Mouse (Mus musculus): ENCODE data around the gene Phkg2. TPM values are rescaled to one million over a fixed set of nuclear protein-coding genes. Genes with fewer than 3 reads are reported as not detected.

The Phkg2 gene
- total and polyA plus RNA-seq, 3 experiments, result 42.3 to 87.3 (median 50.8) TPM

GRCm38 (mm10) chr7:127628646-127629045 lies 55.5 kb downstream of the Phkg2 start:
- no peak for TF ChIP-seq POLR2AphosphoS5 (IDR thresholded peaks at IDR 0.05; ENCODE audit: insufficient replicate concordance, low read depth, low read length)
- no peak for TF ChIP-seq TAL1 (conservative IDR thresholded peaks at IDR 0.05; ENCODE audit: low read depth, low read length)
- no peak for TF ChIP-seq GATA2 (IDR thresholded peaks at IDR 0.05; ENCODE audit: borderline replicate concordance, low read depth, low read length)
- no peak for TF ChIP-seq GATA1 (IDR thresholded peaks at IDR 0.05; ENCODE audit: borderline replicate concordance, low read length)
- TF ChIP-seq CTCF (IDR thresholded peaks at IDR 0.05; ENCODE audit: low read depth, low read length), result no peak
- DNase-seq (ENCODE audit: low spot score) (no peak), ATAC-seq (ENCODE audit: extremely low read depth, insufficient number of reproducible peaks, low FRiP score, poor library complexity, severe bottlenecking) (no peak)
- Histone ChIP-seq H3K4me3 (ENCODE audit: low read depth, low read length) (no peak overlapping the region), H3K9me3 (replicated peaks) (no peaks in the 10 kb centered on the region), H3K27me3 (ENCODE audit: insufficient read depth, low read length) (no peaks in the 10 kb centered on the region), H3K36me3 (replicated peaks) (no peaks in the 10 kb centered on the region), H3K4me1 (ENCODE audit: insufficient read depth, low read depth, low read length) (peaks cover 14% of the 10 kb centered on the region)

GRCm38 (mm10) chr7:127631416-127631815 lies 58.3 kb downstream of the Phkg2 start:
- no peak for ATAC-seq (ENCODE audit: extremely low read depth, insufficient number of reproducible peaks, low FRiP score, poor library complexity, severe bottlenecking)
- Histone ChIP-seq H3K9me3 (replicated peaks) (no peaks in the 10 kb centered on the region), H3K4me1 (ENCODE audit: insufficient read depth, low read depth, low read length) (peaks cover 8% of the 10 kb centered on the region), H3K27me3 (ENCODE audit: insufficient read depth, low read length) (no peaks in the 10 kb centered on the region), H3K36me3 (replicated peaks) (no peaks in the 10 kb centered on the region), H3K4me3 (ENCODE audit: low read depth, low read length) (no peak overlapping the region)
- TF ChIP-seq POLR2AphosphoS5 (IDR thresholded peaks at IDR 0.05; ENCODE audit: insufficient replicate concordance, low read depth, low read length), result no peak
- TF ChIP-seq GATA2 (IDR thresholded peaks at IDR 0.05; ENCODE audit: borderline replicate concordance, low read depth, low read length), result no peak
- TF ChIP-seq TAL1 (conservative IDR thresholded peaks at IDR 0.05; ENCODE audit: low read depth, low read length), result no peak
- no peak for TF ChIP-seq CTCF (IDR thresholded peaks at IDR 0.05; ENCODE audit: low read depth, low read length)
- TF ChIP-seq GATA1 (IDR thresholded peaks at IDR 0.05; ENCODE audit: borderline replicate concordance, low read length), result no peak
- DNase-seq (ENCODE audit: low spot score), result no peak

Other genes with a start within 250 kb of the Phkg2 start
Only the 20 nearest of the 23 such genes appear.
- gene Zfp747, start 197.3 kb upstream of the Phkg2 start, total RNA-seq (2014; fragmentation: Nextera tagmentation), result 7.8 and 9.3 TPM in 2 replicates
- gene Zfp747, start 197.3 kb upstream of the Phkg2 start, total RNA-seq (2017), result 12.9 and 14.2 TPM in 2 replicates
- gene Zfp747, start 197.3 kb upstream of the Phkg2 start, polyA plus RNA-seq (2012), result 5.5 and 6.2 TPM in 2 replicates
- gene 9130019O22Rik, start 186.2 kb upstream of the Phkg2 start, total RNA-seq (2014; fragmentation: Nextera tagmentation), result 4.5 and 5.0 TPM in 2 replicates
- gene 9130019O22Rik, start 186.2 kb upstream of the Phkg2 start, total RNA-seq (2017), result 10.2 and 11.2 TPM in 2 replicates
- gene 9130019O22Rik, start 186.2 kb upstream of the Phkg2 start, polyA plus RNA-seq (2012), result 1.2 TPM in 2 replicates
- gene E430018J23Rik, start 179.7 kb upstream of the Phkg2 start, total RNA-seq (2014; fragmentation: Nextera tagmentation), result 2.2 and 4.2 TPM in 2 replicates
- gene E430018J23Rik, start 179.7 kb upstream of the Phkg2 start, total RNA-seq (2017), result 7.2 and 7.7 TPM in 2 replicates
- gene E430018J23Rik, start 179.7 kb upstream of the Phkg2 start, polyA plus RNA-seq (2012), result 6.6 and 7.3 TPM in 2 replicates
- 2.7 and 4.4 TPM in 2 replicates for gene Zfp764, start 166.5 kb upstream of the Phkg2 start, total RNA-seq (2014; fragmentation: Nextera tagmentation)
- 4.9 and 5.6 TPM in 2 replicates for gene Zfp764, start 166.5 kb upstream of the Phkg2 start, total RNA-seq (2017)
- 0.55 and 0.57 TPM in 2 replicates for gene Zfp764, start 166.5 kb upstream of the Phkg2 start, polyA plus RNA-seq (2012)
- gene Zfp688, start 151.3 kb upstream of the Phkg2 start, total RNA-seq (2014; fragmentation: Nextera tagmentation), result 24.0 and 26.6 TPM in 2 replicates
- 11.4 and 15.9 TPM in 2 replicates for gene Zfp688, start 151.3 kb upstream of the Phkg2 start, total RNA-seq (2017)
- gene Zfp688, start 151.3 kb upstream of the Phkg2 start, polyA plus RNA-seq (2012), result 15.7 and 18.2 TPM in 2 replicates
- gene Zfp689, start 124.2 kb upstream of the Phkg2 start, total RNA-seq (2014; fragmentation: Nextera tagmentation), result 6.1 and 7.1 TPM in 2 replicates
- gene Zfp689, start 124.2 kb upstream of the Phkg2 start, total RNA-seq (2017), result 2.0 and 2.4 TPM in 2 replicates
- 12.7 and 16.7 TPM in 2 replicates for gene Zfp689, start 124.2 kb upstream of the Phkg2 start, polyA plus RNA-seq (2012)
- gene Prr14, start 113.7 kb upstream of the Phkg2 start, total RNA-seq (2014; fragmentation: Nextera tagmentation), result 115 and 137 TPM in 2 replicates
- 19.3 and 27.6 TPM in 2 replicates for gene Prr14, start 113.7 kb upstream of the Phkg2 start, total RNA-seq (2017)
- 54.2 and 63.5 TPM in 2 replicates for gene Prr14, start 113.7 kb upstream of the Phkg2 start, polyA plus RNA-seq (2012)
- 289 and 345 TPM in 2 replicates for gene Fbrs, start 94.1 kb upstream of the Phkg2 start, total RNA-seq (2014; fragmentation: Nextera tagmentation)
- 13.5 and 16.3 TPM in 2 replicates for gene Fbrs, start 94.1 kb upstream of the Phkg2 start, total RNA-seq (2017)
- 457 and 458 TPM in 2 replicates for gene Fbrs, start 94.1 kb upstream of the Phkg2 start, polyA plus RNA-seq (2012)
- 79.0 and 107 TPM in 2 replicates for gene Srcap, start 61.4 kb upstream of the Phkg2 start, total RNA-seq (2014; fragmentation: Nextera tagmentation)
- 14.4 and 14.8 TPM in 2 replicates for gene Srcap, start 61.4 kb upstream of the Phkg2 start, total RNA-seq (2017)
- gene Srcap, start 61.4 kb upstream of the Phkg2 start, polyA plus RNA-seq (2012), result 35.7 and 48.5 TPM in 2 replicates
- gene Gm42715, start 53.8 kb upstream of the Phkg2 start, total RNA-seq (2014; fragmentation: Nextera tagmentation), result 70.0 and 72.9 TPM in 2 replicates
- 4.5 and 5.0 TPM in 2 replicates for gene Gm42715, start 53.8 kb upstream of the Phkg2 start, total RNA-seq (2017)
- 23.1 and 24.8 TPM in 2 replicates for gene Gm42715, start 53.8 kb upstream of the Phkg2 start, polyA plus RNA-seq (2012)
- not detected in 2 replicates for gene Tmem265, start 11.9 kb upstream of the Phkg2 start, total RNA-seq (2014; fragmentation: Nextera tagmentation)
- gene Tmem265, start 11.9 kb upstream of the Phkg2 start, total RNA-seq (2017), result 0.87 and 3.2 TPM in 2 replicates
- 1.5 and 2.5 TPM in 2 replicates for gene Tmem265, start 11.9 kb upstream of the Phkg2 start, polyA plus RNA-seq (2012)
- gene Ccdc189, start 15.3 kb downstream of the Phkg2 start, total RNA-seq (2014; fragmentation: Nextera tagmentation), result 3.2 and 9.3 TPM in 2 replicates
- 4.0 and 5.6 TPM in 2 replicates for gene Ccdc189, start 15.3 kb downstream of the Phkg2 start, total RNA-seq (2017)
- gene Ccdc189, start 15.3 kb downstream of the Phkg2 start, polyA plus RNA-seq (2012), result 2.5 and 3.9 TPM in 2 replicates
- gene Rnf40, start 15.4 kb downstream of the Phkg2 start, total RNA-seq (2014; fragmentation: Nextera tagmentation), result 38.2 and 52.2 TPM in 2 replicates
- 48.7 and 50.3 TPM in 2 replicates for gene Rnf40, start 15.4 kb downstream of the Phkg2 start, total RNA-seq (2017)
- gene Rnf40, start 15.4 kb downstream of the Phkg2 start, polyA plus RNA-seq (2012), result 47.9 and 55.8 TPM in 2 replicates
- 11.3 and 11.8 TPM in 2 replicates for gene Zfp629, start 42.5 kb downstream of the Phkg2 start, total RNA-seq (2014; fragmentation: Nextera tagmentation)
- gene Zfp629, start 42.5 kb downstream of the Phkg2 start, total RNA-seq (2017), result 8.7 and 9.0 TPM in 2 replicates
- gene Zfp629, start 42.5 kb downstream of the Phkg2 start, polyA plus RNA-seq (2012), result 23.2 and 24.3 TPM in 2 replicates
- gene Bcl7c, start 135.6 kb downstream of the Phkg2 start, total RNA-seq (2014; fragmentation: Nextera tagmentation), result 18.1 and 38.7 TPM in 2 replicates
- gene Bcl7c, start 135.6 kb downstream of the Phkg2 start, total RNA-seq (2017), result 28.2 and 36.8 TPM in 2 replicates
- 330 and 397 TPM in 2 replicates for gene Bcl7c, start 135.6 kb downstream of the Phkg2 start, polyA plus RNA-seq (2012)
- 5.3 and 9.6 TPM in 2 replicates for gene Ctf1, start 139.4 kb downstream of the Phkg2 start, total RNA-seq (2014; fragmentation: Nextera tagmentation)
- gene Ctf1, start 139.4 kb downstream of the Phkg2 start, total RNA-seq (2017), result 0.41 and 2.3 TPM in 2 replicates
- gene Ctf1, start 139.4 kb downstream of the Phkg2 start, polyA plus RNA-seq (2012), result 1.7 and 2.2 TPM in 2 replicates
- not detected in 2 replicates for gene Ctf2, start 158.8 kb downstream of the Phkg2 start, total RNA-seq (2014; fragmentation: Nextera tagmentation)
- 0.16 TPM in 1 of 2 replicates, not detected in the other for gene Ctf2, start 158.8 kb downstream of the Phkg2 start, total RNA-seq (2017)
- gene Ctf2, start 158.8 kb downstream of the Phkg2 start, polyA plus RNA-seq (2012), result not detected in 2 replicates
- gene Fbxl19, start 171.2 kb downstream of the Phkg2 start, total RNA-seq (2014; fragmentation: Nextera tagmentation), result 6.4 and 6.9 TPM in 2 replicates
- gene Fbxl19, start 171.2 kb downstream of the Phkg2 start, total RNA-seq (2017), result 15.1 and 18.8 TPM in 2 replicates
- 54.4 and 58.5 TPM in 2 replicates for gene Fbxl19, start 171.2 kb downstream of the Phkg2 start, polyA plus RNA-seq (2012)
- 27.4 and 27.7 TPM in 2 replicates for gene Orai3, start 196.5 kb downstream of the Phkg2 start, total RNA-seq (2014; fragmentation: Nextera tagmentation)
- 47.1 and 53.8 TPM in 2 replicates for gene Orai3, start 196.5 kb downstream of the Phkg2 start, total RNA-seq (2017)
- gene Orai3, start 196.5 kb downstream of the Phkg2 start, polyA plus RNA-seq (2012), result 30.2 and 43.1 TPM in 2 replicates
- gene Setd1a, start 203.3 kb downstream of the Phkg2 start, total RNA-seq (2014; fragmentation: Nextera tagmentation), result 104 and 115 TPM in 2 replicates
- gene Setd1a, start 203.3 kb downstream of the Phkg2 start, total RNA-seq (2017), result 9.1 and 10.0 TPM in 2 replicates
- gene Setd1a, start 203.3 kb downstream of the Phkg2 start, polyA plus RNA-seq (2012), result 103 and 118 TPM in 2 replicates

Measured in G1E (cell line).